Mouse (Mus musculus): ENCODE results near the gene Adcy2.

Gene Adcy2

GRCm38 (mm10) chr13:68973143-68973542 lies 26.2 kb downstream of the Adcy2 start:
- in situ Hi-C loops (cut with MboI; ENCODE audit: low sequenced_read_pairs), result no loop called here

- in situ Hi-C loops (cut with MboI; ENCODE audit: low sequenced_read_pairs), result no loop called here
These were observed 37.8 kb downstream of the Adcy2 start for GRCm38 (mm10) chr13:68961580-68961979.

GRCm38 (mm10) chr13:68960513-68960912 lies 38.8 kb downstream of the Adcy2 start:
- in situ Hi-C loops (cut with MboI; ENCODE audit: low sequenced_read_pairs), result no loop called here

- in situ Hi-C loops (cut with MboI; ENCODE audit: low sequenced_read_pairs), result no loop called here
These were observed 39.9 kb downstream of the Adcy2 start for GRCm38 (mm10) chr13:68959406-68959805.

- in situ Hi-C loops (cut with MboI; ENCODE audit: low sequenced_read_pairs), result no loop called here
These were observed 56.6 kb downstream of the Adcy2 start for GRCm38 (mm10) chr13:68942735-68943134.

GRCm38 (mm10) chr13:68941429-68941828 lies 57.9 kb downstream of the Adcy2 start:
- in situ Hi-C loops (cut with MboI; ENCODE audit: low sequenced_read_pairs), result no loop called here

- in situ Hi-C loops (cut with MboI; ENCODE audit: low sequenced_read_pairs), result no loop called here
These were observed 67.1 kb downstream of the Adcy2 start for GRCm38 (mm10) chr13:68932283-68932647.

- in situ Hi-C loops (cut with MboI; ENCODE audit: low sequenced_read_pairs), result no loop called here
These were observed 67.6 kb downstream of the Adcy2 start for GRCm38 (mm10) chr13:68931602-68932282.

- in situ Hi-C loops (cut with MboI; ENCODE audit: low sequenced_read_pairs), result no loop called here
These were observed 70.9 kb downstream of the Adcy2 start for GRCm38 (mm10) chr13:68928469-68928868.

- in situ Hi-C loops (cut with MboI; ENCODE audit: low sequenced_read_pairs), result no loop called here
These were observed 85.6 kb downstream of the Adcy2 start for GRCm38 (mm10) chr13:68913666-68914288.

GRCm38 (mm10) chr13:68906667-68907066 lies 92.7 kb downstream of the Adcy2 start:
- in situ Hi-C loops (cut with MboI; ENCODE audit: low sequenced_read_pairs), result no loop called here

GRCm38 (mm10) chr13:68902708-68903107 lies 96.6 kb downstream of the Adcy2 start:
- in situ Hi-C loops (cut with MboI; ENCODE audit: low sequenced_read_pairs), result no loop called here

GRCm38 (mm10) chr13:68889929-68890593 lies 109.3 kb downstream of the Adcy2 start:
- in situ Hi-C loops (cut with MboI; ENCODE audit: low sequenced_read_pairs), result no loop called here

GRCm38 (mm10) chr13:68868776-68869175 lies 130.6 kb downstream of the Adcy2 start:
- in situ Hi-C loops (cut with MboI; ENCODE audit: low sequenced_read_pairs), result no loop called here

- in situ Hi-C loops (cut with MboI; ENCODE audit: low sequenced_read_pairs), result no loop called here
These were observed 131.2 kb downstream of the Adcy2 start for GRCm38 (mm10) chr13:68867940-68868655.

GRCm38 (mm10) chr13:68860036-68860435 lies 139.3 kb downstream of the Adcy2 start:
- in situ Hi-C loops (cut with MboI; ENCODE audit: low sequenced_read_pairs), result no loop called here

GRCm38 (mm10) chr13:68848265-68848664 lies 151.1 kb downstream of the Adcy2 start:
- in situ Hi-C loops (cut with MboI; ENCODE audit: low sequenced_read_pairs), result no loop called here

- in situ Hi-C loops (cut with MboI; ENCODE audit: low sequenced_read_pairs), result no loop called here
These were observed 159.8 kb downstream of the Adcy2 start for GRCm38 (mm10) chr13:68839517-68839916.

GRCm38 (mm10) chr13:68836183-68836582 lies 163.2 kb downstream of the Adcy2 start:
- in situ Hi-C loops (cut with MboI; ENCODE audit: low sequenced_read_pairs), result no loop called here

- in situ Hi-C loops (cut with MboI; ENCODE audit: low sequenced_read_pairs), result no loop called here
These were observed 163.8 kb downstream of the Adcy2 start for GRCm38 (mm10) chr13:68835424-68836045.

- in situ Hi-C loops (cut with MboI; ENCODE audit: low sequenced_read_pairs), result no loop called here
These were observed 167.2 kb downstream of the Adcy2 start for GRCm38 (mm10) chr13:68832141-68832540.
